Comparison of ENCODE assay signal across 15 mouse cellular contexts in genomic region chr1:125172474-125172873, GRCm38 (mm10).
DNase-seq lines count a peak whose midpoint lies in the region; ATAC-seq and TF ChIP-seq lines count a peak whose summit lies in the region.
"Had no signal": no experiment of that assay in that cellular context is flagged by ENCODE, and none has a peak within 500 bp of the region (broad histone marks: within the 10 kb centered on the region; RNA-seq: fewer than 3 reads in every experiment).

No protein-coding gene starts in this region.

- H3K36me3 ChIP-seq in forebrain, embryonic 14.5 days (ENCODE audit: control insufficient read depth, insufficient read depth, low read length) = no peaks in the 10 kb centered on the region
- no peaks in the 10 kb centered on the region for H3K36me3 ChIP-seq in forebrain, embryonic 10.5 days (replicated peaks)
- no peaks in the 10 kb centered on the region for H3K36me3 ChIP-seq in forebrain, postnatal 0 days (ENCODE audit: insufficient read depth)
- H3K36me3 ChIP-seq in forebrain, embryonic 11.5 days (ENCODE audit: control insufficient read depth, insufficient read depth, low read length) = no peaks in the 10 kb centered on the region
- H3K36me3 ChIP-seq: embryonic facial prominence, embryonic 10.5 days; embryonic facial prominence, embryonic 12.5 days had no signal

- H3K9ac ChIP-seq in forebrain, embryonic 14.5 days (ENCODE audit: low read length) = no peak overlapping the region
- H3K9ac ChIP-seq in forebrain, postnatal 0 days = no peak overlapping the region
- no peak overlapping the region for H3K9ac ChIP-seq in forebrain, embryonic 11.5 days (ENCODE audit: low read length)
- H3K9ac ChIP-seq: embryonic facial prominence, embryonic 12.5 days had no signal

- no peak overlapping the region for H3K27ac ChIP-seq in forebrain, embryonic 14.5 days (ENCODE audit: low read depth, low read length)
- no peak overlapping the region for H3K27ac ChIP-seq in forebrain, embryonic 10.5 days
- no peak overlapping the region for H3K27ac ChIP-seq in forebrain, postnatal 0 days (ENCODE audit: low read depth, low read length)
- H3K27ac ChIP-seq in forebrain, embryonic 11.5 days (ENCODE audit: low read depth, low read length) = no peak overlapping the region
- H3K27ac ChIP-seq: embryonic facial prominence, embryonic 10.5 days; embryonic facial prominence, embryonic 12.5 days had no signal

- H3K4me2 ChIP-seq in forebrain, embryonic 14.5 days (ENCODE audit: low read length) = no peak overlapping the region
- H3K4me2 ChIP-seq in forebrain, postnatal 0 days (ENCODE audit: low read depth) = no peak overlapping the region
- H3K4me2 ChIP-seq in forebrain, embryonic 11.5 days (ENCODE audit: low read depth, low read length, severe bottlenecking) = no peak overlapping the region
- H3K4me2 ChIP-seq: embryonic facial prominence, embryonic 12.5 days had no signal

- intact Hi-C loops in left cerebral cortex, postnatal 36 days (cut with DNase I) = no loop called here

- H3K27me3 ChIP-seq in forebrain, embryonic 14.5 days (replicated peaks; ENCODE audit: control insufficient read depth, insufficient read depth, low read length) = no peaks in the 10 kb centered on the region
- H3K27me3 ChIP-seq in forebrain, embryonic 10.5 days (ENCODE audit: poor library complexity, severe bottlenecking) = no peaks in the 10 kb centered on the region
- H3K27me3 ChIP-seq in forebrain, postnatal 0 days (ENCODE audit: insufficient read depth, low read length) = no peaks in the 10 kb centered on the region
- no peaks in the 10 kb centered on the region for H3K27me3 ChIP-seq in forebrain, embryonic 11.5 days (ENCODE audit: control insufficient read depth, insufficient read depth, low read length)
- H3K27me3 ChIP-seq: embryonic facial prominence, embryonic 12.5 days had no signal

- H3K9me3 ChIP-seq in forebrain, embryonic 14.5 days (replicated peaks; ENCODE audit: control insufficient read depth, low read length) = no peaks in the 10 kb centered on the region
- no peaks in the 10 kb centered on the region; the same call in 1 of the 2 replicates for H3K9me3 ChIP-seq in forebrain, embryonic 10.5 days
- H3K9me3 ChIP-seq in forebrain, postnatal 0 days (ENCODE audit: low read length) = no peaks in the 10 kb centered on the region
- no peaks in the 10 kb centered on the region for H3K9me3 ChIP-seq in forebrain, embryonic 11.5 days (ENCODE audit: control insufficient read depth, low read length)

- TF ChIP-seq CTCF in forebrain, postnatal 0 days (IDR thresholded peaks at IDR 0.05; ENCODE audit: low read depth) = no peak

- no peak overlapping the region for H3K4me3 ChIP-seq in forebrain, embryonic 14.5 days (ENCODE audit: low read depth, low read length)
- no peak overlapping the region for H3K4me3 ChIP-seq in forebrain, embryonic 10.5 days
- no peak overlapping the region for H3K4me3 ChIP-seq in forebrain, postnatal 0 days (ENCODE audit: low read depth, low read length)
- no peak overlapping the region for H3K4me3 ChIP-seq in forebrain, embryonic 11.5 days (ENCODE audit: low read depth, low read length)
- H3K4me3 ChIP-seq: embryonic facial prominence, embryonic 10.5 days; embryonic facial prominence, embryonic 12.5 days had no signal

- no peaks in the 10 kb centered on the region for H3K4me1 ChIP-seq in forebrain, embryonic 14.5 days (ENCODE audit: control insufficient read depth, insufficient read depth, low read length)
- no peaks in the 10 kb centered on the region for H3K4me1 ChIP-seq in forebrain, embryonic 10.5 days
- H3K4me1 ChIP-seq in forebrain, postnatal 0 days (ENCODE audit: insufficient read depth) = no peaks in the 10 kb centered on the region
- H3K4me1 ChIP-seq in forebrain, embryonic 11.5 days (replicated peaks; ENCODE audit: control insufficient read depth, insufficient read depth, low read length) = no peaks in the 10 kb centered on the region
- H3K4me1 ChIP-seq: embryonic facial prominence, embryonic 10.5 days; embryonic facial prominence, embryonic 12.5 days had no signal

- WGBS in forebrain, embryonic 14.5 days = 8% methylated on average over 1 of the region's 1 CpGs
- WGBS in forebrain, embryonic 10.5 days = 36% methylated on average over 1 of the region's 1 CpGs
- WGBS in forebrain, postnatal 0 days = 17% methylated on average over 1 of the region's 1 CpGs
- 23% methylated on average over 1 of the region's 1 CpGs for WGBS in forebrain, embryonic 11.5 days

- ATAC-seq in forebrain, embryonic 14.5 days = no peak
- peak; percentile 42; the same call in 1 of the 2 replicates for ATAC-seq in forebrain, postnatal 0 days
- ATAC-seq in forebrain, embryonic 11.5 days (replicated peaks; ENCODE audit: low FRiP score) = no peak; the same call in 1 of the 2 replicates

- peak; percentile 8 for DNase-seq in forebrain, embryonic 14.5 days (ENCODE audit: low spot score)
- DNase-seq in forebrain, embryonic 10.5 days (ENCODE audit: extremely low spot score, low spot score) = no peak
- DNase-seq in forebrain, postnatal 0 days = no peak
- no peak for DNase-seq in forebrain, embryonic 11.5 days (ENCODE audit: low spot score)
- DNase-seq in left cerebral cortex, postnatal 36 days (ENCODE audit: low spot score in 2 of 2) = no peak
- DNase-seq: adrenal gland, adult 2 months; adrenal gland, postnatal 10 days; adrenal gland, postnatal 25 days; cerebellum, adult 11-12 months; cerebellum, adult 2 months; cerebellum, adult 9-10 months; cerebellum, postnatal 10 days; cerebellum, postnatal 25 days had no signal
